Mouse (Mus musculus) heart, adult 2 months (tissue): ENCODE data around the gene Pmpcb.

ENCODE experiments used
- CTCF ChIP-seq: fragments of 200-600 bp; IDR thresholded peaks from 2 replicates; pipeline ENCODE4 v1.8.1; 2022; ENCODE audit warnings: antibody characterized with exemption, mild to moderate bottlenecking, moderate library complexity
- EP300 ChIP-seq: fragments of 200-500 bp; IDR thresholded peaks from 2 replicates; pipeline ENCODE4 v1.6.1; 2011; ENCODE audit warnings: low read depth, low read length, control low read depth; ENCODE audit not compliant: insufficient read depth
- POLR2A ChIP-seq: fragments of 200-500 bp; IDR thresholded peaks from 2 replicates; pipeline ENCODE4 v1.6.1; 2011; ENCODE audit warnings: mild to moderate bottlenecking, low read depth, low read length, control low read depth; ENCODE audit not compliant: insufficient read depth

DNA sequence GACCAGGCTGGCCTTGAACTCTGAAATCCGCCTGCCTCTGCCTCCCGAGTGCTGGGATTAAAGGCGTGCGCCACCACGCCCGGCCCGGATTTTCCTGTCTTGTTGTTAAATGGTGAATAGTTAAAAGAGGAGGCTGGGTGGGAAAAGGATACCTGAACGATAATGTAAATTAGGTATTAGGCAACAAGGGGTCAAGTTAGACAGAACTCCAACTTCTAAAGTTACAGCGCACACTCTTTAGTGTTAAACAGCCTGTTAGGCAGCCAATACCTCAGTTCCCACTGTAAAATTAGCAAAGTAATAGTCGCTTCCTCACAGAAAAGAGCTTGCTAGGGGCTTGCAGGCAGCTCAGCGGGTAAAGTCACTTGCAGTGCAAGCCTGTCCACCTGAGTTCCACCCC lies 895 bp upstream of the Pmpcb start:
- TF ChIP-seq CTCF (no peak), POLR2A (no peak), EP300 (no peak)
